Mouse (Mus musculus) hematopoietic stem cell, adult 5-6 weeks (primary cell): ENCODE measurements at regions not wholly inside any gene's neighbourhood (a gene's known extent, or its start where the extent isn't known, plus 50 kb on each side); places are given as distances from the start of the nearest gene placed in this dataset.

ENCODE experiments used
- ATAC-seq, 2 experiments: fragments of 125-278 bp in 1 of 2; replicated peaks in 1 of 2; 2 replicates each; pipeline ENCODE4 v1.8.0; 2016 to 2017; ENCODE audit warnings: inconsistent platforms in 2 of 2, mild to moderate bottlenecking in 2 of 2, moderate number of reproducible peaks in 2 of 2, low read depth in 1 of 2, moderate TSS enrichment in 1 of 2; ENCODE audit not compliant: low FRiP score in 2 of 2, poor library complexity in 2 of 2, severe bottlenecking in 2 of 2, insufficient read depth in 1 of 2, low TSS enrichment in 1 of 2

GRCm38 (mm10) chr12:39861797-39862196 lies 176.0 kb downstream of the Arl4a start:
- no peak for ATAC-seq

- no peak for ATAC-seq
Measured at GRCm38 (mm10) chr12:39851610-39852009, 186.2 kb downstream of the Arl4a start.

- no peak for ATAC-seq
Measured at GRCm38 (mm10) chr12:39849346-39850058, 188.3 kb downstream of the Arl4a start.

DNA sequence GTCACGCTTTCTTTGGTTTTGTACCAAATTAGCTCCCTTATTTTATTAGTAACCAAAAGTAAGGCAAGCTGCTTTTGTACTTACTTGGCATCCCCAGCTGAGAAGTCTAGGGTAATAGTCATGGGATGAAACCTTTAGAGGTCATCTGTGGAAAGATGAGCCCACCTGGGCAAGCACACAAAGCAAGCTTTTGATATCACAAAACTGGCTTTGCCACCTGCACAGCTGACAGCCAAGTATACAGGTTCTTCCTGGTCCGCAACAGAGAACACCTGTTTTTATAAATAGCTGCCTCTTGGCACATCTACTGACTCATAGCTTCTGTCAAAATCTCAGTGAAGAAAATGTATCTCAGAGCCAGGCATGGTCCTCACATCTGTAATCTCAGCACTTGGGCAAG lies 197.2 kb downstream of the Arl4a start:
- ATAC-seq, result no peak

- ATAC-seq, result no peak
Measured at GRCm38 (mm10) chr12:39840179-39840578, 197.6 kb downstream of the Arl4a start.

DNA sequence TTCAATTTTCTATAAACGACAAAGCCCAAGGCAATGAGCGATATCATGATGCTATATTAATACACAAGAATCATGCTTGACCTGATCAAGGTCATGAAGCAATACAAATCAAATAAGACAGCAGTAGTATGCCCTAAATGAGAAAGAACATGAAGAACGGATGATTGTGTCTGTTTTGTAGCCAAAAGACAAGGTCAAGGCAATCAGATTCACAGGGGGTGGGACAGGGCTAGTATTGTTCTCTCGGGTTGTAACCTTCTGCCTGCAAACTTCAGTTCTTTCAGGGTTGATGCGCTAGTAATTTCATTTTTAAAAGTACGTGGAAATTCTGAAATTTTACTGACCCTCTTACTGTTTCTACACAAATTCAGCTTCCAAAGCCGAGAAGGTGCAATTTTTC lies 206.7 kb downstream of the Arl4a start:
- no peak for ATAC-seq

DNA sequence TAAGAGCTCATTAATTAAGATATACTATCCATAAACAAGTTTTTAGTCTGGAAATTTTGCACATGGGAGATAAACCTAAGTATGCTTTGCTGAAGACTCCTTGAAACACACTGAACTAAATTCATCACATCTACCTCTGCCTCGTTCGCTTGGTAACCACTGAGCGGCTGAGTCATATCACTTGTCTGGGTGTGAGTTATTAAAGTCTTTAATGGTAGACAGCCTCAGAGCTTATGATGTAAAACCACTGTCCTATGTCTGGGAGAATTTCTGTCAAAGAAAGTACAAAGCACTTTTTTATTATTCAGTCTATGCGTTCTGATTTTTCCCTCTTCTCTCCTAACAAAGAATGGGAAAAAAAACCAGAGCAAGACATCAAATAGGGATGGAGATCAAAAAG lies 207.3 kb downstream of the Arl4a start:
- ATAC-seq, result no peak

GRCm38 (mm10) chr12:39822671-39823070 lies 215.2 kb downstream of the Arl4a start:
- ATAC-seq, result no peak

GRCm38 (mm10) chr12:39801536-39801935 lies 236.3 kb downstream of the Arl4a start:
- ATAC-seq, result no peak

GRCm38 (mm10) chr12:39797843-39798242 lies 240.0 kb downstream of the Arl4a start:
- no peak for ATAC-seq

- no peak for ATAC-seq
Measured at GRCm38 (mm10) chr12:39796939-39797338, 240.9 kb downstream of the Arl4a start.

- ATAC-seq, result no peak
Measured at GRCm38 (mm10) chr12:39785026-39785425, 252.8 kb downstream of the Arl4a start.

- ATAC-seq, result no peak
Measured at GRCm38 (mm10) chr12:39784532-39784931, 253.3 kb downstream of the Arl4a start.

DNA sequence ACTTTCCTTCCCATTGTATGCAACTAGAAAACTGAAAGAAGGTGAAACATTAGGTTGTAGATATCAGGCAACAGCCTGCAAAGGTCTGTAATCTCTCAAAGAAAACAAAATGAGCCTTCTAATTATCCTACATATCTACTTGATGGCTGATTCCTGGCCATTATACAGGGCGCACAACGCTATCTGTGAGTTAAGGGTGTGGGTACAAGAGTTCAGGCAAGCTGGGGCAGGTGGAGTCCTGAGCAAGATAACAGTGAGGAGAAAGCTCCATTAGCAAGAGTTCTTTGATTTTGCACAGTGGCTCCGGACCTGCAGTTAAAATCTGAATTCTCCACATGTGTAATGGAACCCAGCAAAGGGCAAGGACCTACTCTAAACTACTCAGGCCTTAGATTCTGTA lies 261.7 kb downstream of the Arl4a start:
- ATAC-seq, result no peak

DNA sequence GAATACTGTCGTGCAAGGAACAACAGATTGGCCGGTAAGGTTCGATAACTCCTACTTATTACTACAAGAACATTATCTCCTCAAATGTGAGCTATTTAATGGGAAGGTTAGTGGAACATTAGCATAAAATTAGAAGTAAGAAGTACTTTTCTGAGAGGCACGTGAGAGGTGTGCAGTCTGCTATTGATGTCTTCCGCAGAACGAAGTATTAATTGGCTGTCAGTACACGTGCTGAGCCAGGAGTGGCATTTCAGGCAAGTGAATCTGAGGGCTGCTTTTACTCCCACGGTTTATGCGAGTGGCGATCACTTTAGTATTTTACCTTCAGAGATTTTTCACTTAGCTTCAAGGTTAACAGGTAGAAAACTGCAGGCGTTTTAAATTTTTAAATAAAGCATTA lies 270.8 kb downstream of the Arl4a start:
- no peak for ATAC-seq

- no peak for ATAC-seq
Measured at GRCm38 (mm10) chr12:39763529-39763928, 274.3 kb downstream of the Arl4a start.

DNA sequence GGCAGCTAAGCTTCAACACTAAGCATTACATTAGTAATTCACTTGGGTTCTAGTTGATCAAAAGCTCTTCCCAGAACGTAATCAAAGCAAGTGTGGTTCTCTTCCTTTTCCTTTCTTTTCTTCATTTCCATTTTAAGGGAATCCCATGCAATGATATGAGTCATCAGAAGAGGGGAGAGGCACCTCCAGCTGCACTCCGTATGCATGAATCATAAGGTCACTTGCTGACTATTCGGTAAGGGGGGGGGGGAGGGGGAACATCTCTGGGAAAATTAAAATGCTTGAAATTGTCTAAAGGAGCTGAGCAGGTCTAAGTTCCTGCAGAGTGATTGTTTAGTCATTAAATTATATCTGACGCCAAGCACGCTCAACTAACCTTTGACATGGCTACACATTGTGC lies 275.9 kb downstream of the Arl4a start:
- no peak for ATAC-seq

GRCm38 (mm10) chr12:39761326-39761725 lies 276.5 kb downstream of the Arl4a start:
- no peak for ATAC-seq

- ATAC-seq, result no peak
Measured at GRCm38 (mm10) chr12:39757975-39758374, 279.9 kb downstream of the Arl4a start.
